Mouse (Mus musculus) megakaryocyte progenitor cell, adult 5-6 weeks (primary cell): ENCODE results near the gene Car5a. TPM values are rescaled to one million over a fixed set of nuclear protein-coding genes. Genes with fewer than 3 reads are reported as not detected.
A peak's percentile ranks its signal among the peaks of the same experiment; 100 is the strongest.

Experiments
- ATAC-seq: replicated peaks from 2 replicates; pipeline ENCODE4 v1.8.0; 2016; ENCODE audit warnings: mild to moderate bottlenecking, moderate TSS enrichment, inconsistent platforms; ENCODE audit not compliant: poor library complexity
- total RNA-seq, 2 experiments: library from RNA; stranded (forward) in 1 of 2; stranded (reverse) in 1 of 2; fragments of 157-497, 149-512 nt in 1 of 2; fragments of 200-1000 nt in 1 of 2; gene quantifications; 2 replicates each; pipeline versions ENCODE4 v1.2.3 to v1.2.4; 2015 to 2017

The Car5a gene
- total RNA-seq, 2 experiments from 2014 or later, result not detected

- ATAC-seq, result no peak
Observed at GRCm38 (mm10) chr8:121887547-121887946, 57.2 kb downstream of the Car5a start.

- ATAC-seq, result no peak
Observed at GRCm38 (mm10) chr8:121885433-121885832, 59.3 kb downstream of the Car5a start.

DNA sequence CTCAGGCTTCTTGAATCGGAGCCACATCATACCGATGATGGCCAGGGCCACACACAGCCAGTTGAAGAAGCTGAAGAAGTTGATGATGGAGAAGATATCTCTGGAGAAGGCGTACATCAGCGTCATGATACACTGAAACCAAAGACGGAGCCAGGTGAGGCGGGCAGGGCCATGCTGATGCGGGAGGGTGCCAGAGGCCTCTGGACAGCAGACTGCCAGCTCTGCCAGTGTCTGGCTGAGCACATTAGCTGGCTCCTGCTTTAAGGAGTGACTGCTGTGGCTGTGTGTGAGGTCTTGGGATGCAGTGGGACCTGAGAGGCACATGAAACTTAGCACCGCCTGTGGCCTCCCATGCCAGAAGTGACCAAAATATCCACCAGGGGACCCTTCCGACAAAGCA is 59.7 kb downstream of the Car5a start:
- ATAC-seq, result no peak

- ATAC-seq, result no peak
Observed at GRCm38 (mm10) chr8:121884181-121884580, 60.5 kb downstream of the Car5a start.

DNA sequence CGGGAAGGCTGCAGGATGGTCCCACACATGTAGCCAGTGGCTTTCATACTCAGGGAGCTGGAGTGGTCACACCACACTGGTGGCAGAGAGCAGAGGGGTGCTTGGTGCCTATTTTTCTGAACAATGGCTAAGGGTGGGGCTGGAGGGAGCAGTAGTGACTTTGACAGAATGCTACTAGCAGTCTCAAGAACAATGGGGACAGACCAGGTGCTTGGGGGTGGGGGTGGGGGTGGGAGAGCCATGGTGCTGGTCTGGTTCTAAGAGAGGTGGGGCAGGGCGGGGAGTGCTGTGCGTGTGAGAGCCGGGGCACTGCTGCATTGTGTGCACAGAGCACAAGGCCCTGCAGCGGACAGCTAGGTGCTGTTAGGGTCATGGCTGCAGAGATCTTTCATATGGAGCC is 62.8 kb downstream of the Car5a start:
- ATAC-seq, result no peak

- no peak for ATAC-seq
Observed at GRCm38 (mm10) chr8:121880818-121881217, 63.9 kb downstream of the Car5a start.

GRCm38 (mm10) chr8:121879712-121880111 is 65.0 kb downstream of the Car5a start:
- no peak for ATAC-seq

- ATAC-seq, result no peak
Observed at GRCm38 (mm10) chr8:121877828-121878480, 66.8 kb downstream of the Car5a start.

GRCm38 (mm10) chr8:121877212-121877611 is 67.5 kb downstream of the Car5a start:
- ATAC-seq, result peak; percentile 74

DNA sequence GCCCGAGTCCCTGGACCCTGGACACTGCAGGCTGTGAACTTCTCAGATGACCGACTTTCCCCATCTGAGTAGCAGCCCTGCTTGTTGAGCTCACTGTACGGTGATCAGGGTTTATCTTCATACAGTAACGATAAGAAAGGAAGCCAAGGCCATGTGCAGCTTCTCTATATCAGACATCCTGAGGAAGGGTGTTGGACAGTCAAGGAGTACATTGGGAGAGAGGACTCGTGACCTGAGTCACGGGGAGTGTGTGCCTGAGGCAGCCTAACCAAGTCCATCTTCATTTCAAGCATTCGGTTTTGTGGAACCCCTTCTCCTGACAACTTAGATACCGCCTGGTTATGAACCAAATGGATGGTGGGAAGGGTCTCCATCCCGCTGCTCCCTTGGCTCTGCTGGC is 69.2 kb downstream of the Car5a start:
- no peak for ATAC-seq

GRCm38 (mm10) chr8:121875045-121875444 is 69.7 kb downstream of the Car5a start:
- no peak for ATAC-seq

GRCm38 (mm10) chr8:121874031-121874430 is 70.7 kb downstream of the Car5a start:
- ATAC-seq, result peak; percentile 44

DNA sequence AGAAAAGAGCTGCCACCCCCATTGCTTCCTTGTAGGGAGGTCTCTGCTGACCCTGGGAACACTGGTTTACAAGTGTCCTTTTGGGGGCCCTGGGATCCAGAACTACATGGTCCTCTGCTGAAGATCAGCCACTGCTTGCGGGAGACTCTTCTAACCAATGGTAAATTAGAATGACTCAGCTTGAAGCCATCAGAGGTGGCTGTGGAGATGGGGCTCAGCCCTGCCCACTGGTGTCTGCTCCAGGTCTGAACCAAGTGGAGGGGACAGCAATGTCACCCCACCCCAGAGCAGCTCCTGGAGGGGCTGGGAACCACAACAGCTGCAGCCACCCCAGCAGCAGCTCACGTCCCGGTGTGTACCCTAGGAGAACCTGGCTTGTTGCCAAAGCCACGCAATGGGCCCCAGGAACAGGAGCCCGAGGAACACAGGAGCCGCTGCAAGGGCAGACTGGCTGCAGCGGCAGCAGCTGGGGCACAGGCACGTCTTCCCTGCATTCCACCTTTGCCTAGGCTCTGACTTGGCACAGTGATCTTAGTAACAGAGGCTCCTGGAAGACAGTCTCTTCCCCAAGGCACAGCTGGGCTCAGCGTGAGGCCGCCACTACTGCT is 72.8 kb downstream of the Car5a start:
- ATAC-seq, result peak; percentile 30; the same call in 1 of the 2 replicates

DNA sequence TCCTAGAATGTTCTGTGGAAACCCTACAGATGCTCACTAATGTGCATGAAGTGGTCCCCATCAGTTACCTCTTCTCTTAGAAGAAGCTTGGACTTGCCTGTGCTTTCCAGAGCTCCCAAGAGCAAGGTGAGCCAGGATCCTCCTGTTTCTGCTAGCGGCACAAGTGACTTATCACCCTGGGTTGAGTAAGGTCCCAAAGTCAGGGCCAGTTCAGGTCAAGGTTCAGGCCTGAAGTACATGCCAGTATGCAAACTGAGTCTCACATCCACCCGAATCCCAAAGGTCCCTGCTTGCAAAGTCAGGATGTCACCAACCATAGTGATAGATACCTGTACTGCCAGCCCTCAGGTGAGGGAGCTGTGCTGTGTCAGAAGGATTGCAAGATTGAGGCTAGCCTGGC is 74.5 kb downstream of the Car5a start:
- no peak for ATAC-seq

DNA sequence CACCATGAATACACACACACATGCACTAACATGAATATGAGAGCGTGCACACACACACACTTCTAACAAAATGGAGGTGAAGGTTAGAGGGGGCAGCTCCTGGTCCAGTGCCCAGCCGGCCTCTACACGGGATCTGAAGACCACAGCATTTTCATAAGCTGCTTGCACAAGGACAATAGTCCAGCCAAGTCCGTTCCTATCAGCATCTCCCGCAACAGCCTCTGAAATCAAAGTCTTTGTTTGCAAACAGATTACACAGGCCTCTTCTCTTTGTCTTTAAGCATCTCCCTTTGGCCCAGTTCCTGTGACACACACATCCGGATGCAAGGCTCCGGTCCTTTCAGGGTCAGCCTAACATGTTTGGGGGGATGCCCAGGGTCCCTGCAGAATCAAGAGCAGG is 75.8 kb downstream of the Car5a start:
- ATAC-seq, result no peak

DNA sequence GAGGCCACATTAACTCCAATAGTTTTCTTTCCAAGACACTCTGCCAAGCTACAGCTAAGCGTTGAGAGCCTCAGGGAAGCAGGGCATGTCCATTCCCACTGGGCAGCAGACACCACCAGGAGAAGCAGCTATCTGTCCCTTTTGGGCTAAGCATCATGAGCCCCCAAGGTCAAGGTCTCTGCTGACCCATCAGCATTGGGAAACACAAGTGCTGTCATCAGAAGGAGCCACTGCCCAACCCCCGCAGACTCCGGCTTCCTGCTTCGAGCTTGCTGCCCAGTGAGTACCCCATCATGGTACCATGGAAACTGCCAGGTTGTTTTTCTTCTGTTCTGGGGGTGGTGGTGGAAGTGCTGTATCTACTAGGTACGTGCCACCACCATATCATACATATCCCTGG is 76.5 kb downstream of the Car5a start:
- no peak for ATAC-seq

Other genes starting within 250 kb of the Car5a start
- not detected in 2 replicates for gene Jph3, start 215.3 kb downstream of the Car5a start, total RNA-seq (2015)
- gene Jph3, start 215.3 kb downstream of the Car5a start, total RNA-seq (2017), result 0.04 TPM in 1 of 2 replicates, not detected in the other
- 16.5 and 18.6 TPM in 2 replicates for gene Klhdc4, start 115.3 kb downstream of the Car5a start, total RNA-seq (2015)
- 46.1 and 46.9 TPM in 2 replicates for gene Klhdc4, start 115.3 kb downstream of the Car5a start, total RNA-seq (2017)
- 46.4 and 57.5 TPM in 2 replicates for gene Slc7a5, start 37.2 kb downstream of the Car5a start, total RNA-seq (2015)
- gene Slc7a5, start 37.2 kb downstream of the Car5a start, total RNA-seq (2017), result 25.8 and 31.7 TPM in 2 replicates
- 7.5 and 9.0 TPM in 2 replicates for gene Banp, start 4.8 kb upstream of the Car5a start, total RNA-seq (2015)
- gene Banp, start 4.8 kb upstream of the Car5a start, total RNA-seq (2017), result 21.8 and 41.2 TPM in 2 replicates